Mouse (Mus musculus) heart, postnatal 10 days (tissue): ENCODE measurements at regions not wholly inside any gene's neighbourhood (a gene's known extent, or its start where the extent isn't known, plus 50 kb on each side); places are given as distances from the start of the nearest gene placed in this dataset.

Source experiments
- DNase-seq, 2 experiments: peaks; one replicate each; pipeline ENCODE4 v3.0.0; 2021
- intact Hi-C: fragments of 180-260 bp; cut with DNase I; formaldehyde crosslinking; loops from one replicate; pipeline ENCODE4 v1.15.1; 2025

- intact Hi-C loops = no loop called here
- no peak for DNase-seq
Observed at GRCm38 (mm10) chr8:80263468-80263945, 205.7 kb upstream of the Hhip start.

- no peak for DNase-seq
- intact Hi-C loops = no loop called here
Observed at GRCm38 (mm10) chr8:80262911-80263310, 205.1 kb upstream of the Hhip start.

GRCm38 (mm10) chr8:80253541-80253940, 195.7 kb upstream of the Hhip start:
- no peak for DNase-seq
- intact Hi-C loops = no loop called here

GRCm38 (mm10) chr8:80251595-80251994, 193.8 kb upstream of the Hhip start:
- intact Hi-C loops = no loop called here
- no peak for DNase-seq

GRCm38 (mm10) chr8:80250305-80251161, 192.7 kb upstream of the Hhip start:
- no peak for DNase-seq
- intact Hi-C loops = no loop called here

GRCm38 (mm10) chr8:80249762-80250161, 192.0 kb upstream of the Hhip start:
- intact Hi-C loops = no loop called here

GRCm38 (mm10) chr8:80239879-80240278, 182.1 kb upstream of the Hhip start:
- no peak for DNase-seq
- intact Hi-C loops = no loop called here

More at GRCm38 (mm10) chr8:80249762-80250161, 192.0 kb upstream of the Hhip start:
- DNase-seq = no peak

- intact Hi-C loops = no loop called here
- no peak for DNase-seq
Observed at GRCm38 (mm10) chr8:80210361-80210760, 152.6 kb upstream of the Hhip start.

GRCm38 (mm10) chr8:80204678-80205654, 147.2 kb upstream of the Hhip start:
- intact Hi-C loops = no loop called here
- DNase-seq = no peak

GRCm38 (mm10) chr8:80203769-80204677, 146.2 kb upstream of the Hhip start:
- no peak for DNase-seq
- intact Hi-C loops = no loop called here

- intact Hi-C loops = no loop called here
- DNase-seq = no peak
Observed at GRCm38 (mm10) chr8:80197680-80198079, 139.9 kb upstream of the Hhip start.

- DNase-seq = no peak
- intact Hi-C loops = no loop called here
Observed at GRCm38 (mm10) chr8:80190510-80190908, 132.7 kb upstream of the Hhip start.

GRCm38 (mm10) chr8:80189797-80190509, 132.1 kb upstream of the Hhip start:
- DNase-seq = no peak
- intact Hi-C loops = no loop called here

GRCm38 (mm10) chr8:80185286-80185685, 127.5 kb upstream of the Hhip start:
- no peak for DNase-seq
- intact Hi-C loops = no loop called here

- intact Hi-C loops = no loop called here
- no peak for DNase-seq
Observed at GRCm38 (mm10) chr8:80168688-80169087, 110.9 kb upstream of the Hhip start.

GRCm38 (mm10) chr8:80149458-80150083, 91.8 kb upstream of the Hhip start:
- DNase-seq = no peak
- intact Hi-C loops = no loop called here

GRCm38 (mm10) chr8:80147929-80148328, 90.1 kb upstream of the Hhip start:
- intact Hi-C loops = no loop called here
- no peak for DNase-seq

GRCm38 (mm10) chr8:80138481-80138880, 80.7 kb upstream of the Hhip start:
- no peak for DNase-seq
- intact Hi-C loops = no loop called here

GRCm38 (mm10) chr8:80120378-80120965, 62.7 kb upstream of the Hhip start:
- intact Hi-C loops = no loop called here
- no peak for DNase-seq
